Mouse (Mus musculus): ENCODE data around the gene Hes2.

DNA sequence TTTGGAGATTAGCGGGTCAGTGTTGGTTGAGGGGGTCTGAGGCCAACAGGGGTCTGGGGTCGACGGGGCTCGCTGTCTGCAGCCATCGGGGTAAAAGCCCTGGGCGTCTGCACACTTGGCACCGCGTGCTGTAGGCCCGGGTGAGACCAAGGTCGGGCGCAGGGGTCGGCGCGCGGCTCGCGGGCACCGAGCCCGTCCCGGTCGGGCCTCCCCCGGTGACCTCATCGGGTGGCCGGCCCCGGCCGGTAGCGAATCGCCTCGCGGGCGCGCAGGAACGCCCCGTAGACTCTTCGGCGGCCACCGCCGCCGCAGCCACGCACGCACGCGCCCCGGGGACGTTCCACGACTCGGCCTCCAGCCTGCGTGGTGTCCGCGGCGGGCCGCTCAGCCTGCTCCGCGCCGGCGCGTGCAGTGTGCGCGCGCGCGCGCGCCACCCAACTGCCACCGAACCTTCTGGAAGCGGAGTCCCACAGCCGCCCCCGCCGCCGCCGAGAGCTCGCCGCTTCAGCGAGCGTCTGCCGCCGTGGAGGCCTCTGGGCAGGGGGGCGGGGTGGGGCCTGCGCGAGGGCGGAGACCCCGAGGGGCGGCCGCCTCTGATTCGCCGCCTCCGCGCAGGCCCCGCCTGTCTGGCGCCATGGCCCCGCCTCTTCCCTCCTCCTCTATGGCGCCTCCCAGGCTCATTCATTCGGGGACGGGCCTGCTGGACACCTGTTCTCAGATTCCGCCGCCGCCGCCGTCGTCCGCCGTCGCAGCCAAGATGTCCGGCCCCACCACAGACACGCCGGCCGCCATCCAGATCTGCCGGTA is 19.1 kb downstream of the Hes2 start, which contains the start of gene Acot7:
- TF ChIP-seq CTCF (IDR thresholded peaks at IDR 0.05; ENCODE audit: borderline replicate concordance, insufficient read depth, low read length) (no peak), POLR2A (IDR thresholded peaks at IDR 0.05; ENCODE audit: low read depth, low read length) (peak; percentile 58)
